Mouse (Mus musculus) embryonic fibroblast, embryonic 13.5 days (primary cell): Measurements from ENCODE around the gene Myo1b.
"Not testable (repeated sequence)": the region's sequence is repeated elsewhere in the genome, so short reads cannot be mapped to it uniquely, and the experiment has no call there.

Experiments used
- CTCF ChIP-seq: IDR thresholded peaks from 2 replicates; pipeline ENCODE4 v1.5.1; 2011; ENCODE audit warnings: mild to moderate bottlenecking, control low read depth, low read length, moderate library complexity, borderline replicate concordance; ENCODE audit not compliant: insufficient read depth
- POLR2A ChIP-seq: IDR thresholded peaks from 2 replicates; pipeline ENCODE4 v1.6.1; 2011; ENCODE audit warnings: low read depth, mild to moderate bottlenecking, control low read depth, low read length, moderate library complexity

DNA sequence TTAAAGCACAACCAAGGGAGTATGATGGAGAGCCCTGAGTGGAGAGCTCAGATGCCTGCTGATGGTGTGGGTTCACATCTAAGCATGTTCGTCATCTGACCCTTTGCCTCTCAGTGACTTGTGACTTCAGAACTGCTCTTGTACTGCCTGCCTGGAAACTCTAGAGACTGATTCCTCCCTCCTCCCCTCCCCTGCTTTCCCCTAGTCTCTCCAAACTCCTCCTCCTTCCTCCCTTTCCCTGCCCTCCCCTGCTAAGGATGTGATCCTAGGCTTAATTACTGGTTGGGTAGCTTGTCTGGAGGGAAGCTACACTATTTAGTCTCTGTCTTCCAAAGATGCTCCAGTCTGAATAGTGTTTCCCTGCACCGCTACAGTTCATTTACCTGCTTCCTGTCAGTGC, 44.6 kb downstream of the Myo1b start:
- not testable (repeated sequence) for TF ChIP-seq CTCF, POLR2A
